Mouse (Mus musculus): ENCODE data around the gene Cnn2. TPM values are rescaled to one million over a fixed set of nuclear protein-coding genes. Genes with fewer than 3 reads are reported as not detected.
A peak's percentile ranks its signal among the peaks of the same experiment; 100 is the strongest.

Gene Cnn2
- polyA plus RNA-seq, 1 experiment from 2014 or later: 42.8 TPM

- H3K27me3 ChIP-seq (ENCODE audit: insufficient read depth, low read length): peaks cover 23% of the 10 kb centered on the region
- no peak overlapping the region for H3K4me3 ChIP-seq (ENCODE audit: low read depth, low read length)
- H3K4me1 ChIP-seq (ENCODE audit: insufficient read depth): peaks cover 3% of the 10 kb centered on the region; the same call in 1 of the 2 replicates
- WGBS (ENCODE audit: insufficient replicate concordance): 51% methylated on average over 14 of the region's 14 CpGs
- DNase-seq (peak; percentile 59), ATAC-seq (peak; percentile 24; the same call in 1 of the 2 replicates)
- H3K9ac ChIP-seq (replicated peaks): no peak overlapping the region; the same call in 1 of the 2 replicates
- H3K4me2 ChIP-seq (ENCODE audit: low read depth, low read length): no peak overlapping the region
- no peak overlapping the region for H3K27ac ChIP-seq (ENCODE audit: low read depth)
- H3K36me3 ChIP-seq (replicated peaks; ENCODE audit: insufficient read depth, low read length): peaks cover 28% of the 10 kb centered on the region
- peaks cover 9% of the 10 kb centered on the region; the same call in 1 of the 2 replicates for H3K9me3 ChIP-seq (ENCODE audit: low read length)
- no peak for TF ChIP-seq EP300 (IDR thresholded peaks at IDR 0.05; ENCODE audit: low read depth)
- TF ChIP-seq CTCF (IDR thresholded peaks at IDR 0.05; ENCODE audit: low read depth): no peak
These were observed 15.6 kb upstream of the Cnn2 start for GRCm38 (mm10) chr10:79972831-79973230.

- TF ChIP-seq CTCF (IDR thresholded peaks at IDR 0.05; ENCODE audit: low read depth): no peak
- TF ChIP-seq EP300 (IDR thresholded peaks at IDR 0.05; ENCODE audit: low read depth): no peak
- Histone ChIP-seq H3K27ac (ENCODE audit: low read depth) (no peak overlapping the region), H3K4me3 (ENCODE audit: low read depth, low read length) (no peak overlapping the region), H3K27me3 (ENCODE audit: insufficient read depth, low read length) (peaks cover 23% of the 10 kb centered on the region), H3K4me2 (ENCODE audit: low read depth, low read length) (no peak overlapping the region), H3K4me1 (ENCODE audit: insufficient read depth) (peaks cover 3% of the 10 kb centered on the region; the same call in 1 of the 2 replicates), H3K36me3 (replicated peaks; ENCODE audit: insufficient read depth, low read length) (peaks cover 36% of the 10 kb centered on the region), H3K9me3 (ENCODE audit: low read length) (peaks cover 9% of the 10 kb centered on the region; the same call in 1 of the 2 replicates), H3K9ac (replicated peaks) (no peak overlapping the region)
- WGBS (ENCODE audit: insufficient replicate concordance): 84% methylated on average over 21 of the region's 21 CpGs
- ATAC-seq: no peak
- DNase-seq: no peak
These were observed 14.3 kb upstream of the Cnn2 start for GRCm38 (mm10) chr10:79974087-79974486.

- Histone ChIP-seq H3K36me3 (replicated peaks; ENCODE audit: insufficient read depth, low read length) (peaks cover 37% of the 10 kb centered on the region), H3K27me3 (ENCODE audit: insufficient read depth, low read length) (peaks cover 23% of the 10 kb centered on the region), H3K4me1 (ENCODE audit: insufficient read depth) (peaks cover 3% of the 10 kb centered on the region; the same call in 1 of the 2 replicates), H3K27ac (ENCODE audit: low read depth) (no peak overlapping the region), H3K9me3 (ENCODE audit: low read length) (peaks cover 9% of the 10 kb centered on the region; the same call in 1 of the 2 replicates), H3K9ac (replicated peaks) (no peak overlapping the region), H3K4me2 (ENCODE audit: low read depth, low read length) (no peak overlapping the region), H3K4me3 (ENCODE audit: low read depth, low read length) (no peak overlapping the region)
- no peak for ATAC-seq
- WGBS (ENCODE audit: insufficient replicate concordance): 70% methylated on average over 8 of the region's 8 CpGs
- no peak for DNase-seq
- TF ChIP-seq EP300 (IDR thresholded peaks at IDR 0.05; ENCODE audit: low read depth): no peak
- no peak for TF ChIP-seq CTCF (IDR thresholded peaks at IDR 0.05; ENCODE audit: low read depth)
These were observed 13.7 kb upstream of the Cnn2 start for GRCm38 (mm10) chr10:79974668-79975067.

- DNase-seq (no peak), ATAC-seq (no peak)
- Histone ChIP-seq H3K9ac (replicated peaks) (no peak overlapping the region), H3K4me1 (ENCODE audit: insufficient read depth) (peaks cover 3% of the 10 kb centered on the region; the same call in 1 of the 2 replicates), H3K9me3 (ENCODE audit: low read length) (peaks cover 9% of the 10 kb centered on the region; the same call in 1 of the 2 replicates), H3K36me3 (replicated peaks; ENCODE audit: insufficient read depth, low read length) (peaks cover 37% of the 10 kb centered on the region), H3K27ac (ENCODE audit: low read depth) (no peak overlapping the region), H3K27me3 (ENCODE audit: insufficient read depth, low read length) (peaks cover 12% of the 10 kb centered on the region), H3K4me2 (ENCODE audit: low read depth, low read length) (no peak overlapping the region), H3K4me3 (ENCODE audit: low read depth, low read length) (no peak overlapping the region)
- TF ChIP-seq CTCF (IDR thresholded peaks at IDR 0.05; ENCODE audit: low read depth) (no peak), EP300 (IDR thresholded peaks at IDR 0.05; ENCODE audit: low read depth) (no peak)
- WGBS (ENCODE audit: insufficient replicate concordance): 90% methylated on average over 28 of the region's 28 CpGs
These were observed 12.2 kb upstream of the Cnn2 start for GRCm38 (mm10) chr10:79976071-79976721.

- H3K9me3 ChIP-seq (ENCODE audit: low read length): peaks cover 9% of the 10 kb centered on the region; the same call in 1 of the 2 replicates
- peaks cover 6% of the 10 kb centered on the region for H3K27me3 ChIP-seq (ENCODE audit: insufficient read depth, low read length)
- no peak overlapping the region for H3K4me3 ChIP-seq (ENCODE audit: low read depth, low read length)
- no peak overlapping the region for H3K4me2 ChIP-seq (ENCODE audit: low read depth, low read length)
- H3K27ac ChIP-seq (ENCODE audit: low read depth): no peak overlapping the region
- peaks cover 37% of the 10 kb centered on the region for H3K36me3 ChIP-seq (replicated peaks; ENCODE audit: insufficient read depth, low read length)
- WGBS (ENCODE audit: insufficient replicate concordance): 95% methylated on average over 36 of the region's 36 CpGs
- TF ChIP-seq CTCF (IDR thresholded peaks at IDR 0.05; ENCODE audit: low read depth): no peak
- TF ChIP-seq EP300 (IDR thresholded peaks at IDR 0.05; ENCODE audit: low read depth): no peak
- DNase-seq (no peak), ATAC-seq (no peak)
- H3K4me1 ChIP-seq (ENCODE audit: insufficient read depth): peaks cover 3% of the 10 kb centered on the region; the same call in 1 of the 2 replicates
- no peak overlapping the region for H3K9ac ChIP-seq (replicated peaks)
These were observed 11.7 kb upstream of the Cnn2 start for GRCm38 (mm10) chr10:79976722-79977107.

GRCm38 (mm10) chr10:79977324-79977723 lies 11.1 kb upstream of the Cnn2 start:
- ATAC-seq (no peak), DNase-seq (no peak)
- WGBS (ENCODE audit: insufficient replicate concordance): 95% methylated on average over 28 of the region's 28 CpGs
- Histone ChIP-seq H3K27ac (ENCODE audit: low read depth) (no peak overlapping the region), H3K4me1 (ENCODE audit: insufficient read depth) (peaks cover 5% of the 10 kb centered on the region), H3K4me3 (ENCODE audit: low read depth, low read length) (no peak overlapping the region), H3K4me2 (ENCODE audit: low read depth, low read length) (no peak overlapping the region), H3K9ac (replicated peaks) (no peak overlapping the region), H3K9me3 (ENCODE audit: low read length) (peaks cover 9% of the 10 kb centered on the region; the same call in 1 of the 2 replicates), H3K27me3 (ENCODE audit: insufficient read depth, low read length) (0 out of 2 replicates have a peak, but pooled peaks cover under 1% of the 10 kb centered on the region), H3K36me3 (replicated peaks; ENCODE audit: insufficient read depth, low read length) (peaks cover 38% of the 10 kb centered on the region)
- TF ChIP-seq CTCF (IDR thresholded peaks at IDR 0.05; ENCODE audit: low read depth) (no peak), EP300 (IDR thresholded peaks at IDR 0.05; ENCODE audit: low read depth) (no peak)

Measured in liver, postnatal 0 days (tissue).